Mouse (Mus musculus): ENCODE data around the gene Fars2. TPM values are rescaled to one million over a fixed set of nuclear protein-coding genes. Genes with fewer than 3 reads are reported as not detected.
"Not testable (repeated sequence)": the region's sequence is repeated elsewhere in the genome, so short reads cannot be mapped to it uniquely, and the experiment has no call there.

Gene Fars2
- polyA plus RNA-seq, 1 experiment from 2014 or later, result 24.6 TPM

GRCm38 (mm10) chr13:36447947-36448346 is 330.7 kb downstream of the Fars2 start:
- no peak overlapping the region for H3K4me2 ChIP-seq
- no peak for ATAC-seq (ENCODE audit: low FRiP score)
- H3K4me1 ChIP-seq, result no peaks in the 10 kb centered on the region
- no peaks in the 10 kb centered on the region for H3K9me3 ChIP-seq (replicated peaks)
- H3K27me3 ChIP-seq (replicated peaks), result no peaks in the 10 kb centered on the region
- H3K9ac ChIP-seq (replicated peaks), result no peak overlapping the region
- H3K27ac ChIP-seq (replicated peaks), result no peak overlapping the region
- no peak overlapping the region for H3K4me3 ChIP-seq (replicated peaks)
- WGBS, result 33% methylated on average over 4 of the region's 4 CpGs
- no peaks in the 10 kb centered on the region for H3K36me3 ChIP-seq

GRCm38 (mm10) chr13:36448565-36448964 is 331.4 kb downstream of the Fars2 start:
- Histone ChIP-seq H3K9me3 (replicated peaks) (no peaks in the 10 kb centered on the region), H3K27me3 (replicated peaks) (no peaks in the 10 kb centered on the region), H3K4me2 (no peak overlapping the region), H3K27ac (replicated peaks) (no peak overlapping the region), H3K36me3 (no peaks in the 10 kb centered on the region), H3K9ac (replicated peaks) (no peak overlapping the region), H3K4me3 (replicated peaks) (no peak overlapping the region), H3K4me1 (no peaks in the 10 kb centered on the region)
- no peak for ATAC-seq (ENCODE audit: low FRiP score)
- 72% methylated on average over 7 of the region's 7 CpGs for WGBS

GRCm38 (mm10) chr13:36451437-36451836 is 334.2 kb downstream of the Fars2 start:
- H3K4me1 ChIP-seq, result no peaks in the 10 kb centered on the region
- no peaks in the 10 kb centered on the region for H3K36me3 ChIP-seq
- H3K4me3 ChIP-seq (replicated peaks), result no peak overlapping the region
- 67% methylated on average over 3 of the region's 3 CpGs for WGBS
- ATAC-seq (ENCODE audit: low FRiP score), result no peak
- H3K27ac ChIP-seq (replicated peaks), result no peak overlapping the region
- no peaks in the 10 kb centered on the region for H3K9me3 ChIP-seq (replicated peaks)
- no peaks in the 10 kb centered on the region for H3K27me3 ChIP-seq (replicated peaks)
- H3K9ac ChIP-seq (replicated peaks), result no peak overlapping the region
- H3K4me2 ChIP-seq, result no peak overlapping the region

GRCm38 (mm10) chr13:36460473-36460872 is 343.3 kb downstream of the Fars2 start:
- 75% methylated on average over 3 of the region's 3 CpGs for WGBS
- Histone ChIP-seq H3K9me3 (replicated peaks) (no peaks in the 10 kb centered on the region), H3K9ac (replicated peaks) (no peak overlapping the region), H3K36me3 (no peaks in the 10 kb centered on the region), H3K27ac (replicated peaks) (no peak overlapping the region), H3K27me3 (replicated peaks) (no peaks in the 10 kb centered on the region), H3K4me3 (replicated peaks) (no peak overlapping the region), H3K4me1 (no peaks in the 10 kb centered on the region), H3K4me2 (no peak overlapping the region)
- ATAC-seq (ENCODE audit: low FRiP score), result no peak

GRCm38 (mm10) chr13:36463669-36464068 is 346.5 kb downstream of the Fars2 start:
- H3K9me3 ChIP-seq (replicated peaks), result no peaks in the 10 kb centered on the region
- H3K27ac ChIP-seq (replicated peaks), result no peak overlapping the region
- H3K9ac ChIP-seq (replicated peaks), result no peak overlapping the region
- H3K36me3 ChIP-seq, result no peaks in the 10 kb centered on the region
- H3K4me2 ChIP-seq, result no peak overlapping the region
- no peaks in the 10 kb centered on the region for H3K4me1 ChIP-seq
- H3K4me3 ChIP-seq (replicated peaks), result no peak overlapping the region
- no peaks in the 10 kb centered on the region for H3K27me3 ChIP-seq (replicated peaks)
- ATAC-seq (ENCODE audit: low FRiP score), result no peak

- not testable (repeated sequence) for H3K9me3 ChIP-seq (replicated peaks); H3K9ac ChIP-seq (replicated peaks); H3K27me3 ChIP-seq (replicated peaks); H3K4me3 ChIP-seq (replicated peaks); H3K4me1 ChIP-seq; ATAC-seq (ENCODE audit: low FRiP score); H3K27ac ChIP-seq (replicated peaks); H3K4me2 ChIP-seq; H3K36me3 ChIP-seq
- WGBS, result 95% methylated on average over 3 of the region's 3 CpGs
Measured at GRCm38 (mm10) chr13:36466076-36466475, 348.9 kb downstream of the Fars2 start.

- Histone ChIP-seq H3K4me1 (peaks cover 5% of the 10 kb centered on the region), H3K4me3 (replicated peaks) (no peak overlapping the region), H3K9ac (replicated peaks) (no peak overlapping the region), H3K27me3 (replicated peaks) (no peaks in the 10 kb centered on the region), H3K27ac (replicated peaks) (no peak overlapping the region), H3K9me3 (replicated peaks) (no peaks in the 10 kb centered on the region), H3K36me3 (no peaks in the 10 kb centered on the region), H3K4me2 (no peak overlapping the region)
- no peak for ATAC-seq (ENCODE audit: low FRiP score)
- 96% methylated on average over 5 of the region's 5 CpGs for WGBS
Measured at GRCm38 (mm10) chr13:36466515-36466921, 349.3 kb downstream of the Fars2 start.

- no peaks in the 10 kb centered on the region for H3K27me3 ChIP-seq (replicated peaks)
- peaks cover 5% of the 10 kb centered on the region for H3K4me1 ChIP-seq
- 90% methylated on average over 2 of the region's 2 CpGs for WGBS
- H3K9me3 ChIP-seq (replicated peaks), result no peaks in the 10 kb centered on the region
- H3K4me2 ChIP-seq, result no peak overlapping the region
- H3K9ac ChIP-seq (replicated peaks), result no peak overlapping the region
- no peak for ATAC-seq (ENCODE audit: low FRiP score)
- H3K4me3 ChIP-seq (replicated peaks), result no peak overlapping the region
- H3K36me3 ChIP-seq, result no peaks in the 10 kb centered on the region
- no peak overlapping the region for H3K27ac ChIP-seq (replicated peaks)
Measured at GRCm38 (mm10) chr13:36467849-36468248, 350.6 kb downstream of the Fars2 start.

GRCm38 (mm10) chr13:36468963-36469362 is 351.8 kb downstream of the Fars2 start:
- no peak for ATAC-seq (ENCODE audit: low FRiP score)
- no peak overlapping the region for H3K4me3 ChIP-seq (replicated peaks)
- peaks cover 5% of the 10 kb centered on the region for H3K4me1 ChIP-seq
- H3K4me2 ChIP-seq, result no peak overlapping the region
- H3K27ac ChIP-seq (replicated peaks), result no peak overlapping the region
- 78% methylated on average over 2 of the region's 2 CpGs for WGBS
- H3K9ac ChIP-seq (replicated peaks), result no peak overlapping the region
- no peaks in the 10 kb centered on the region for H3K27me3 ChIP-seq (replicated peaks)
- no peaks in the 10 kb centered on the region for H3K36me3 ChIP-seq
- H3K9me3 ChIP-seq (replicated peaks), result no peaks in the 10 kb centered on the region

- no peaks in the 10 kb centered on the region for H3K27me3 ChIP-seq (replicated peaks)
- no peak for ATAC-seq (ENCODE audit: low FRiP score)
- H3K36me3 ChIP-seq, result no peaks in the 10 kb centered on the region
- no peak overlapping the region for H3K4me3 ChIP-seq (replicated peaks)
- H3K9me3 ChIP-seq (replicated peaks), result no peaks in the 10 kb centered on the region
- H3K9ac ChIP-seq (replicated peaks), result no peak overlapping the region
- peaks cover 5% of the 10 kb centered on the region for H3K4me1 ChIP-seq
- H3K4me2 ChIP-seq, result no peak overlapping the region
- 46% methylated on average over 2 of the region's 2 CpGs for WGBS
- no peak overlapping the region for H3K27ac ChIP-seq (replicated peaks)
Measured at GRCm38 (mm10) chr13:36469412-36470125, 352.4 kb downstream of the Fars2 start.

GRCm38 (mm10) chr13:36477648-36478047 is 360.4 kb downstream of the Fars2 start:
- no peak overlapping the region for H3K27ac ChIP-seq (replicated peaks)
- no peak for ATAC-seq (ENCODE audit: low FRiP score)
- no peaks in the 10 kb centered on the region for H3K36me3 ChIP-seq

GRCm38 (mm10) chr13:36478243-36478642 is 361.0 kb downstream of the Fars2 start:
- H3K9me3 ChIP-seq (replicated peaks), result no peaks in the 10 kb centered on the region

More at GRCm38 (mm10) chr13:36477648-36478047, 360.4 kb downstream of the Fars2 start:
- H3K27me3 ChIP-seq (replicated peaks), result no peaks in the 10 kb centered on the region
- no peak overlapping the region for H3K4me3 ChIP-seq (replicated peaks)
- no peaks in the 10 kb centered on the region for H3K4me1 ChIP-seq
- H3K9ac ChIP-seq (replicated peaks), result no peak overlapping the region
- WGBS, result 79% methylated on average over 5 of the region's 5 CpGs
- no peaks in the 10 kb centered on the region for H3K9me3 ChIP-seq (replicated peaks)
- no peak overlapping the region for H3K4me2 ChIP-seq

More at GRCm38 (mm10) chr13:36478243-36478642, 361.0 kb downstream of the Fars2 start:
- 73% methylated on average over 3 of the region's 3 CpGs for WGBS
- no peaks in the 10 kb centered on the region for H3K4me1 ChIP-seq
- no peaks in the 10 kb centered on the region for H3K27me3 ChIP-seq (replicated peaks)
- H3K4me2 ChIP-seq, result no peak overlapping the region
- H3K9ac ChIP-seq (replicated peaks), result no peak overlapping the region
- no peak overlapping the region for H3K27ac ChIP-seq (replicated peaks)
- no peak for ATAC-seq (ENCODE audit: low FRiP score)
- no peaks in the 10 kb centered on the region for H3K36me3 ChIP-seq
- H3K4me3 ChIP-seq (replicated peaks), result no peak overlapping the region
